Mouse (Mus musculus) lung, embryonic 16.5 days (tissue): ENCODE measurements around the gene Klf17. TPM values are rescaled to one million over a fixed set of nuclear protein-coding genes. Genes with fewer than 3 reads are reported as not detected.

ENCODE experiments used
- ATAC-seq: fragments of 200-750 bp; cut with Nextera tagmentation; 2 replicates; pipeline ENCODE4 v1.8.0; 2017; ENCODE audit warnings: low read depth, mild to moderate bottlenecking, moderate library complexity
- H3K27ac ChIP-seq: fragments of 300-500 bp; sonication (generic); 2 replicates; pipeline ENCODE4 v1.5.1; 2014; ENCODE audit warnings: mild to moderate bottlenecking, control low read depth, low read length
- H3K27me3 ChIP-seq: fragments of 300-500 bp; sonication (generic); 2 replicates; pipeline ENCODE4 v1.6.1; 2014; ENCODE audit warnings: low read depth, low read length, mixed read lengths; ENCODE audit not compliant: control insufficient read depth, insufficient read depth
- H3K36me3 ChIP-seq: fragments of 300-500 bp; sonication (generic); 2 replicates; pipeline ENCODE4 v1.6.1; 2014; ENCODE audit warnings: low read length; ENCODE audit not compliant: control insufficient read depth, insufficient read depth
- H3K4me1 ChIP-seq: fragments of 300-500 bp; sonication (generic); replicated peaks from 2 replicates; pipeline ENCODE4 v1.6.1; 2014; ENCODE audit warnings: low read length, mixed read lengths; ENCODE audit not compliant: control insufficient read depth, insufficient read depth
- H3K4me2 ChIP-seq: fragments of 300-500 bp; sonication (generic); 2 replicates; pipeline ENCODE4 v1.6.1; 2014; ENCODE audit warnings: low read depth, low read length, control low read depth
- H3K4me3 ChIP-seq: fragments of 300-500 bp; sonication (generic); 2 replicates; pipeline ENCODE4 v1.5.1; 2014; ENCODE audit warnings: mild to moderate bottlenecking, low read length, control low read depth
- H3K9ac ChIP-seq: fragments of 300-500 bp; sonication (generic); 2 replicates; pipeline ENCODE4 v1.6.1; 2014; ENCODE audit warnings: low read length, control low read depth
- H3K9me3 ChIP-seq: fragments of 300-500 bp; sonication (generic); 2 replicates; pipeline ENCODE4 v1.6.1; 2016; ENCODE audit warnings: low read length; ENCODE audit not compliant: control insufficient read depth
- WGBS: fragments of 180-500 bp; shearing (Covaris S2); extraction: QIAGEN DNeasy Blood & Tissue Kit; methylation state at CpG from one replicate; pipeline ENCODE4 v1.1.7; 2014; 5-methylcytosine and 5-hydroxymethylcytosine counted together
- polyA plus RNA-seq: library from polyadenylated mRNA; unstranded; fragments of >200 nt; fragmentation: Nextera tagmentation; extraction: Ambion mirVana; gene quantifications from 2 replicates; pipeline ENCODE4 v1.2.1, GENCODE M21; 2015

The Klf17 gene
- not detected in 2 replicates for polyA plus RNA-seq

DNA sequence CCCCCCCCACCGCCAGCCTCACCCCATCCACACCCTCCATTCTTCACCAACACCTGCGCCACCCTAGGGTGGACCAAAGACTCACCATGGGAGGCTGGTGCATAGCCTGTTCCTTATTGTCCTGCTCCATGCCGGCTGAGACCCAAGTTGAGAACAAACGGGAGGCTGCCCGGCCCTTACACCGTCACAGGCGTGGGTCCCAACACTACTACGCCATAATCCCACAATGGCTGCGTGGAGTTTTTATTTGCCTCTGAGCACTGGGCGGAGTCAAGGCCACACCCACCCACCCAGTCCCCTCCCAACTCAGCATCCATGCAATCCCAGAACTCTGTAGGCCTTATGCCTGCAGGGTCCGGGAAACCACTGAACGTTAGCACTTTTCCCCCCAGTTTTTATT is at the start of gene Klf17:
Klf17 (minus strand) TSS at position 233 of the 400 bp plus-strand sequence.
- no peak for ATAC-seq
- H3K27ac ChIP-seq, result no peak within 1 kb of the TSS
- H3K27me3 ChIP-seq, result no peaks in the 10 kb centered on the region
- no peaks in the 10 kb centered on the region for H3K4me1 ChIP-seq
- H3K4me2 ChIP-seq, result no peak within 1 kb of the TSS
- WGBS, result 64% methylated on average over 11 of the region's 12 CpGs
- no peaks in the 10 kb centered on the region for H3K9me3 ChIP-seq
- H3K9ac ChIP-seq, result no peak within 1 kb of the TSS
- no peak within 1 kb of the TSS for H3K4me3 ChIP-seq
- H3K36me3 ChIP-seq, result no peaks in the 10 kb centered on the region

DNA sequence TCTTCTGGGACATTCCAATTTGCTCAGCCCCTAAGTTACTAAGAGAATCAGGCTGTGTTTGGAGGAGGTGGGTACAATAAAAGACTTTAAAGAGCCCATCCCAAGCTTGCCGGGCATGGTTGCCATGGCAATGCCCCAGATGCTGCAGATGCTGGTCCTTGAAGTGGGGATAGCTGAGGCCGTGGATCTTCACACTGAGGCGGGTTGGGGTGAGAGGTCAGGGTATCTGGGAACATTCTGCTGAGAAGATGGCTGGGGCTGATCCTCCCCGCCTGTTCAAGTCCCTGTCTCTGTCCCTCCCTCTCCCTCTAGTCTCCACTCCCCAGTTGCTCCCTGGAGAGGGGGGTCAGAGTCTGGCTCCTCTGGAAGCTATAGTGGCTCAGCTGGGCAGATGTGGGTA is 48.9 kb upstream of the Klf17 start:
- Histone ChIP-seq H3K36me3 (no peaks in the 10 kb centered on the region), H3K27me3 (no peaks in the 10 kb centered on the region), H3K4me2 (no peak overlapping the region), H3K9me3 (0 out of 2 replicates have a peak, but pooled peaks cover 2% of the 10 kb centered on the region), H3K27ac (no peak overlapping the region), H3K4me3 (no peak overlapping the region), H3K9ac (no peak overlapping the region), H3K4me1 (no peaks in the 10 kb centered on the region)
- WGBS, result 41% methylated on average over 4 of the region's 4 CpGs
- peak; percentile 7; the same call in 1 of the 2 replicates for ATAC-seq

DNA sequence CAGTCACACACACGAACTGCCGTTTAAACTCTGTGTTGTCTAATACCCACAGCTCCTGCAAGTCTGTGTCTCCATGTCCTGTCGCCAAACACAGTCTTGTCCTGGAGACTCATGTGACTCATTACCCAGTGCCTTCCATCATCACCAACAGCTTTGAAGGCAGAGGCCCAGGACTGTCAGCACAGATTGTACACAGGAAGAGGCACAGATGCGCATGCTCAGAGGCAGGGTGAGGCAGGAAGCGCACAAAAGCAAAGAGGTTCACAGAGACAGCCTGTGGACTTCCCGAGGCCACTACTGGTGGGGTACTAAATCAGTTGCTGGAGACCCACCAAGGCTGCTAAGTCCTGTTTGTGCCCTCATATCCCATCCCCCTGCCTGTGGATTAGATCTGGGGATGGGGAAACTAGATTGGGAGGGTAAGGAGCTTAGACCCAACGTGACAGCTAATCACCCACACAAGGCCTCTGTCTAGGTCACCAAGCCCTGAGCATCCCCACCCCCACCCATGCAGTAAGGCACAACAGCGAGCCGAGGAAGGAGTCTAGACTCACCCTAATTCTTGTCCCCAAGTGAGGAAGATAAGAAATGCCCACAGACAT is 48.2 kb upstream of the Klf17 start:
- Histone ChIP-seq H3K9me3 (0 out of 2 replicates have a peak, but pooled peaks cover 2% of the 10 kb centered on the region), H3K9ac (no peak overlapping the region), H3K27ac (no peak overlapping the region), H3K4me3 (no peak overlapping the region), H3K36me3 (no peaks in the 10 kb centered on the region), H3K27me3 (no peaks in the 10 kb centered on the region), H3K4me2 (no peak overlapping the region), H3K4me1 (no peaks in the 10 kb centered on the region)
- ATAC-seq, result peak; percentile 54; the same call in 1 of the 2 replicates
- WGBS, result 31% methylated on average over 9 of the region's 9 CpGs

DNA sequence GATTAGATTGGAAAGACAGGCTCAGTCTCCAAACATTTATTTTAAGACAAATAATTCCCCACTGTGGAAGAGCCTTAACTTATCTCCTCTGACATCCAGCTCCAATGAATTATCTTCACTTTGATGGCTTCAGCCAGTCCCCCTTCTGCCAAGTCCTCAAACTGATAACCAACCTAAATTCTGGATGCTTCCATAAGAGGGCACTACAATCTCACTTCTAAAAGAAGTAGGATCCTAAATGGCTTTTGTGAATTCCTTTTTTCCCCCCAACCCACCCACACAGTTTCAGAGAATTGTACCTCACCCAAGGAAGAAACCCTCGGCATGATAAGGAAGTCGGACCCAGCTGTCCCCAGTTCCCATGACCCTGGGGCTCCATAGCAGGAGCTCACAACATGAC is 45.5 kb upstream of the Klf17 start:
- H3K27me3 ChIP-seq, result no peaks in the 10 kb centered on the region
- no peaks in the 10 kb centered on the region for H3K4me1 ChIP-seq
- 31% methylated on average over 2 of the region's 2 CpGs for WGBS
- no peaks in the 10 kb centered on the region for H3K36me3 ChIP-seq
- H3K4me2 ChIP-seq, result no peak overlapping the region
- no peak overlapping the region for H3K9ac ChIP-seq
- H3K9me3 ChIP-seq, result 0 out of 2 replicates have a peak, but pooled peaks cover 2% of the 10 kb centered on the region
- H3K27ac ChIP-seq, result no peak overlapping the region
- H3K4me3 ChIP-seq, result no peak overlapping the region
- no peak for ATAC-seq

DNA sequence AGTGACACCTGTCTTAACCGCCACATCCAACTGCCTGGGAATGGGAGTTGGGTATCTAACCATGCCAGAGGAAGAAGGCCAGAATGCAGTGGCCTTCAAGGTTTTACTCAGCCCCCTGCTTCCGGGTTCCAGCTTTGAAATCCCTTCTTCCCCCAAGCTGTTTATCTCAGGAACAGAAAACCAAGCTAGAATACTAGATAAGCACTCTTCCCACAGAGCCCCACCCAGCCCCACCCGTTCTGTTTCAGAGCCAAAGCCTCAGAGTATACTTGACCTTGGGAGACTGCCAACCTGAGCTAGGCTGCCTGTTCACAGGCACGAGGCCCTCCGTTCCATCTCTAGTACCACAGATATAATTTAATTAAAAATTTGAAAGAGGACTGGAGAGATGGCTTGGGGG is 41.5 kb upstream of the Klf17 start:
- no peaks in the 10 kb centered on the region for H3K36me3 ChIP-seq
- H3K9ac ChIP-seq, result no peak overlapping the region
- H3K4me2 ChIP-seq, result no peak overlapping the region
- no peaks in the 10 kb centered on the region for H3K9me3 ChIP-seq
- H3K27ac ChIP-seq, result no peak overlapping the region
- no peak overlapping the region for H3K4me3 ChIP-seq
- H3K4me1 ChIP-seq, result no peaks in the 10 kb centered on the region
- 46% methylated on average over 5 of the region's 5 CpGs for WGBS
- H3K27me3 ChIP-seq, result no peaks in the 10 kb centered on the region
- no peak for ATAC-seq

DNA sequence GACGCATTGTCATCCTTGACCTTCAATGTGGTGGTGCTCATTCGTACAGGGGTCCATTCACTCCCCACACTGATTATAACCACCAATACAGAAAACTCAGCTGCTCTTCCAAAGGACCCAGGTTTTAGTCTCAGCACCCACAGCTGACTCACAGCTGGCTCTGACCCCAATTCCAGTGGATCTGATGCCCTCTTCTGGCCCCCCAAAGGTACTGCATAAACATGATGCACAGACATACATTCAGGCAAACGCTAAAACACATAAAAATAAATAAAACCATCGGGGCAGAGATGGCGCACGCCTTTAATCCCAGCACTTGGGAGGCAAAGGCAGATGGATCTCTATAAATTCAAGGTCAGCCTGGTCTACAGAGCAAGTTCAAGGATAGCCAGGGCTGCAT is 34.5 kb upstream of the Klf17 start:
- no peaks in the 10 kb centered on the region for H3K36me3 ChIP-seq
- ATAC-seq, result no peak
- no peaks in the 10 kb centered on the region for H3K9me3 ChIP-seq
- no peaks in the 10 kb centered on the region for H3K4me1 ChIP-seq
- 82% methylated on average over 6 of the region's 6 CpGs for WGBS
- no peaks in the 10 kb centered on the region for H3K27me3 ChIP-seq
- H3K9ac ChIP-seq, result no peak overlapping the region
- H3K27ac ChIP-seq, result no peak overlapping the region
- H3K4me3 ChIP-seq, result no peak overlapping the region
- H3K4me2 ChIP-seq, result no peak overlapping the region

DNA sequence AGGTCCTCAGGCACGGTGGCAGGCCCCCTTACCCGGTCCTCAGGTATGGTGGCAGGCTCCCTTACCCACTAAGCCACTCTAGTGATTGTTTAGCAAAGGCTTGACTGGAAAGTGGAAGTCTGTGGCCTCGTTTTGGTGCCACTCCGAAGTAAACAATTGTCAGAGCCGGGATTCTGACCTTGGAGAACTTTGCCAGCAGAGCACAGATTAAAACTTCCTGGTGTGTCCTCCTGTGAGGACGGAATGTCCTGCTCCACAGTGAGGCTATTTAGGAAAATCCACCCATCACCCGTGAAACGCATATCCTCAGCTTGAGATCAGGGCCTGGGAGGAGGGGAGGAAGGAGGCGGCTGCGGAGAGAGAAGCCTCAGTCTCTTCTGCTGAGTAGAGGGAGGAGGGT is 22.9 kb upstream of the Klf17 start:
- Histone ChIP-seq H3K4me3 (no peak overlapping the region), H3K27me3 (no peaks in the 10 kb centered on the region), H3K4me1 (no peaks in the 10 kb centered on the region), H3K9me3 (no peaks in the 10 kb centered on the region), H3K27ac (no peak overlapping the region), H3K36me3 (no peaks in the 10 kb centered on the region), H3K4me2 (no peak overlapping the region), H3K9ac (no peak overlapping the region)
- no peak for ATAC-seq
- 45% methylated on average over 10 of the region's 10 CpGs for WGBS

DNA sequence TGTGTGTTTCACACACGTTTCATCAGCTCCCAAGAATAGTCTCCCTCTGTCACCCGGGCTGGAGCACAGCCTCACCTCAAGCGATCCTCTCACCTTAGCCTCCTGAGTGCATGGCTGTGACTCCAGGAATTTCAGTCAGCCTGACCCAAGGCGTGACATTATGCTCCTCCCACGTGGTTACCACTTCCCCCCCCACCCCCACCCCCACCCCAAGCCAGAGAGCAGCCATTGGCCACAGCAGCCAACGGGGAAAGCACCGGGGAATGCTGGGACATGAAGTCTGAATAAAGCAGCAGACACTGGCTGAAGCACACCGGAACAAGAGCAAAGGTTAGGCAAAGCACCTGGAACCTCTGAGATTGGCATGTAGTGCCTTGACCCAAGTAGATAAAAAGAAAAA is 21.5 kb upstream of the Klf17 start:
- H3K36me3 ChIP-seq, result no peaks in the 10 kb centered on the region
- no peaks in the 10 kb centered on the region for H3K27me3 ChIP-seq
- no peaks in the 10 kb centered on the region for H3K9me3 ChIP-seq
- H3K27ac ChIP-seq, result no peak overlapping the region
- WGBS, result 21% methylated on average over 8 of the region's 8 CpGs
- H3K9ac ChIP-seq, result no peak overlapping the region
- peak overlapping the region; percentile 34 for H3K4me2 ChIP-seq
- peak; percentile 78; the same call in 1 of the 2 replicates for ATAC-seq
- no peaks in the 10 kb centered on the region for H3K4me1 ChIP-seq
- H3K4me3 ChIP-seq, result peak overlapping the region; percentile 11; the same call in 1 of the 2 replicates

DNA sequence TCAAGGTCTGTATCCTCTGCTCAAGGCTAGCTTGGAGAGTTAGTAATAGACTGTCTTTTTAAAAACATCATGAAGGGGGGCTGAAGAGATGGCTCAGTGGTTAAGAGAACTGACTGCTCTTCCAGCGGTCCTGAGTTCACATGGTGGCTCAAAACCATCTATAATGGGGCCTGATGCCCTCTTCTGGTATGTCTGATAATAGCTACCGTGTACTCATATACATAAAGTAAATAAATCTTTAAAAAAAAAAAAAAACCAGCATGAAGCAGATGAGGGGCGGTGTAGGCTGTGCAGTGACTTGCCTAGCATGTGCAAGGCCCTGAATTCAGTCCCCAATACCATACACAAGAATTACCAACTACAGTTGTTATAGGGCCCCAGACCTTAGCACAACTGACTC is 17.5 kb upstream of the Klf17 start:
- H3K4me1 ChIP-seq, result no peaks in the 10 kb centered on the region
- H3K4me3 ChIP-seq, result no peak overlapping the region
- ATAC-seq, result no peak
- no peaks in the 10 kb centered on the region for H3K27me3 ChIP-seq
- H3K27ac ChIP-seq, result no peak overlapping the region
- H3K36me3 ChIP-seq, result no peaks in the 10 kb centered on the region
- no peak overlapping the region for H3K4me2 ChIP-seq
- 57% methylated on average over 3 of the region's 3 CpGs for WGBS
- H3K9ac ChIP-seq, result no peak overlapping the region
- no peaks in the 10 kb centered on the region for H3K9me3 ChIP-seq

DNA sequence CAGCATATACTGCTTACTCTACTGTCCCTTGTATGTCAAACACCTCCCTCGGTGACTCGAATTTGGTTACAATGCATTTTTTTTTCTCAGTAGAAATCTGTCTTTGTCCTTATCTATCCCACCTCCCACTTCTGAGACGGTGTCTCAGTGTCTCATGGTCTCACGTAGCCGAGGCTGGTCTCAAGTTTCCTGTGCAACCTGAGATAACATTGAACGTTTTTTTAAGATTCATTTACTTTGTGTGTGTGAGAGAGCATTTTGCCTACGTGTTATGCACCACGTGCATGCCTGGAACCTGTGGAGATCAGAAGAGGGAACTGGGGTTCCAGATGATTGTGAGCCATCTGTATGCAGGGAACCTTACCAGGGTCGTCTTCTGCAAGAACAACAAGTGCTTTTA is 7.5 kb upstream of the Klf17 start:
- no peak overlapping the region for H3K4me2 ChIP-seq
- H3K36me3 ChIP-seq, result no peaks in the 10 kb centered on the region
- H3K9ac ChIP-seq, result no peak overlapping the region
- H3K4me3 ChIP-seq, result no peak overlapping the region
- 17% methylated on average over 9 of the region's 9 CpGs for WGBS
- no peak for ATAC-seq
- no peak overlapping the region for H3K27ac ChIP-seq
- H3K27me3 ChIP-seq, result no peaks in the 10 kb centered on the region
- no peaks in the 10 kb centered on the region for H3K4me1 ChIP-seq
- no peaks in the 10 kb centered on the region for H3K9me3 ChIP-seq
